Mouse (Mus musculus): ENCODE data around the gene Klhdc7b.
A peak's percentile ranks its signal among the peaks of the same experiment; 100 is the strongest.

Gene Klhdc7b

DNA sequence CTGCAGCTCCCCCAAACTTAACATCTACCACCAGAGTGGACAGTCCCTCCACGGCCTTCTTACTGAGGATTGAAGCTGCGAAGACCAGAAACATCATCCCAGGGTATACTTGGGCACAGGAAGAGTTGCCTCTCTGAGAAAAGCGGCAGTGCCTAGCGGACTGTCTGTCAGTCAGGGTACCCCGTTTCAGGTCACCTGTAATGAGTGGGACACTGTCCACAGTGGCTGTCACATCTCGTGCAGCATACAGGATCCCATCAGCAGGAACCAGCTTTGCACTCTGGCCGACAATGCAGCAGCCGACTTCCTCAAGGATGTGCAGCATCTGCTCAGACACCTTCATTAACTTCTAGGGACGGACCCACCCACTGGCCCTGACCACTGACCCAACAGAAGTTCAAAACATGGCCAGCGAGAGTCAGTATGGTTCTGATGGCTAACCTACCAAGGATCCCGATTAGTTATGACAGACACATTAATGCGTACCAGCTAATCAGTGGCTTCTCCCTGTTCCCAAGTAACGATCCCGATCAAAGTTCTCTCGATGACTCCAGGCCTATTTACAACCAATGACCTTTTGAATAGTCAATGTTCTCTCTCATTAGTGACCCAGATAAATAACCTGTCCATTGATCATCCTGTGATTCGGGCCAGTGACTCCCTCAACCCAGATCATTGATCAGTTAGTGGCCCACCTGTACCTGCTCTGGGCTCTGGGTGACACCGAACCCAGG lies 9.7 kb upstream of the Klhdc7b start:
- no peak for DNase-seq (ENCODE audit: low spot score)

DNA sequence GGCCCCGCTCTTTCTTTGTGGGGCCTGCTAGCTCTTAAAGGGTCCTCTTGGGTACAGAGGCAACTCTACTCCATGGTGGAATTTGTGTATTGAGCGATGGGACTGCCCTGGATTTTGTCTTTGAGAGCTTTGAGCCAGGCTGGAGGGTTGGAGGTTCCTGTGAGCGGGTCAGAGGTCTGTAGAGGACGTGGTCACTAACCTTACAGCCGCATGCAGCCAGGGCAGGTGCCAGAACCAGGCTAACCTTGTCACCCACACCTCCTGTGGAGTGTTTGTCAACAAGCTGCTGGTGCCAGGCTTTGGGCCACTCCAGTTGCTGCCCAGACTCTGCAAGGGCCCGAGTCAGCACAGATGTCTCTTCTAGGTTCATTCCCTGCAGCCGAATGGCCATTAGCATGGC lies 8.7 kb upstream of the Klhdc7b start:
- no peak for DNase-seq (ENCODE audit: low spot score)

DNA sequence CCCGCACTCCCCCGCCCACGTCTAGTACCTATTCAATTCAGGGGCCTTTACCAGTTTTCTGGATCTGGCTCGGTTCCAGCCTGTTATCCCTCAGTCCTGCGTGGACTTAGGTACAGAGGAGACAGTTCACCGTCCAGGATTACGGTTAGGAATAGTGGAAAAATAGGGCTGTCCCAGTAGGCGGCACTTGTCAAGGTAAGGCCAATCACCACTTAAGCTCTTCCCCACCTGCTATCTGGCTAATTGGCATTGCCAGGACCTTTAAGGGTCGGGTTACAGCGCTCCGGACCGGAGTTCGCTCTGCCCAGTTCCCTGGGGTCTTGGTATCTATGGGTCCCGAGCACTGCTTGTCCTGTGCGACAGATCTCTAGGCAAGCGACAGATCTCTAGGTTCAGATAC lies 7.8 kb upstream of the Klhdc7b start, which contains the start of gene Tymp:
Tymp (minus strand) TSS at position 83 of the 400 bp plus-strand sequence.
- no peak for DNase-seq (ENCODE audit: low spot score)

DNA sequence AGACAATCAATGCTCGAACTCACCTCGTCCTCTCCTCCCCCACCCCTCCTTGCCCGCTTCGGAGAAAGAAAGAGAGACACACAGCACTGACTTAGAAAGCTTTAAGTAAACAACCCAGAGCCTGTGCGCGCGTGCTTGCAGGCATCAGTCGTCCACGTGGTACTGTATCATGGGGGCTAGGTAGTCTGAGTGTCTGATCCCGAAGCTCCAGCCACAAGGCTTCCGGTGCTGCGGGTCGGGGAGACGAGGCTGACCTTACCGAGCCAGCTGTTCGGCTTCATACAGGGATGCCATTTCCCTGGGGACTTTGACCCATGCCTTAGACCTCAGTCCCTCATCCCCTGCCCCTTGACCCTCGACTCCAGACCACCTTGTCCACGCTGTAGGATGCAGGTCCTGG lies 7.4 kb upstream of the Klhdc7b start:
- no peak for DNase-seq (ENCODE audit: low spot score)

DNA sequence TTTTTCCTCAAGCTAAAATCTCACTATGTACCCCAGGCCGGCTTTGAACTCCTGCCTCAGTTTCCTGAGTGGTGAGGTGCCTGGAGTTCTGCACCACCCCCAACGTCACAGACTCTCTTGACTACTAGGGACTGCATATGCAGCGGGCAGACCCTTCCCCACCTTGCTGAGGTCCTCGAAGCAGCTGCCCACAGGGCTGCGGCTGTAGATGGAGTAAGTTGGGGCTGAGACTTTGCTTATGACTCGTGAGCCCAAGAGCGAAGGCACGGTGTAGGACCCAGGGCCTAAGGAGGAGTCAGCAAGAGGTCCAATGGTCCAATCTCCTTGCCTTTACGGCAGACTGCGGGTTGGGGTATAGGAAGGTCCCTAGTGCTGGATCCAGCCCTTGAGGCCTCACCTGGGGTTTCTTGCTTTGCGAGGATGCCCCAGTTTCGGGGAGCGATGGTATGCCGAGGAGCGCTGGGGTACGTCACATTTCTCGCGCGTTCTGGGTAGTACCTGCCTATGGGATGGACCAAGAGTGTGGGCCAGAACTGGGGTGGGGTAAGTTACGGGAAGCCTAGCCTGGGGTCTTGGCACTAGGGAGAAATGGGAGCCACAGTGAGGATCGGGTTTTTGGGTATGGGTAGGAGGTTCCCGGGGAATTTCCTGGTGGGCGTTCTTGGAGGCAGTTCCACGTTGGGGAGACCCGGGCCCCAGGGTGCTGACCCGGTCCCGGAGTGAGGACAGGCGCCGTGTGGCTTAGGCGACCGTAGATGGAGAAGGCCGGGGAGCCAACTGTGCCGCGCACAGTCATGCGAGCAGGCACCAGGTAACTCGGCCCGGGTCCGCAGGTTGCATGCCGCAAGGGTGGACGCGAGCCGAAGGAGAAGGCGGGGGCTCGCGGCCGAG lies 6.5 kb upstream of the Klhdc7b start:
- no peak for DNase-seq (ENCODE audit: low spot score)

DNA sequence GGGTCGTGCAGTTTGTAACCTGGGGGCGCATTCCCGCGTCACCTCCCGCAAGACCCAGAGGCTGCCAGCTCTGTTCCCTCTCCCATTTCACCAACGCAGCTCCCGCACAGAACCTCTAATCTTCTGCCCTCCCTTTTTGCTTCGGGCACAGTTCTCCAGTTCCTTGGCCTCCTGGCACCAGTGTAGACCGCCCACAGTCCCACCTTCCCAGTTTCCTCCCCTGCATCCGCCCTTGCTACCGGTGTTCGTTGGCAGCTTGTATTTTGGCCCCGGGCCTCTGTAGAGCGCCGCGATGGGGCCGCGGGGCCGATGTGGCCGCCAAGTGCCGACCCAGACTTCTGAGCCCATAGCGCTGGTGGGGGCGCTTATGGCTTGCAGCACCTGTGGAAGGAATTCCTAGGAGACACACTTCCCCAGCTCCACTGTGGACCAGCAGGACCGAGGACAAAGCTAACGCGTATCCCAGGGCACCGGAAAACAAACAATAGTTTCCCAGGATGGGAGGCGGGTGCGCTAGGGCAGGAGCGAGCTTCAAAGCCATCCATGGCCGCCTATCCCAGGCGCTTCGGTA lies 5.8 kb upstream of the Klhdc7b start, which contains the start of gene Odf3b:
Odf3b (minus strand) TSS at position 452 of the 571 bp plus-strand sequence.
- DNase-seq (ENCODE audit: low spot score): no peak

DNA sequence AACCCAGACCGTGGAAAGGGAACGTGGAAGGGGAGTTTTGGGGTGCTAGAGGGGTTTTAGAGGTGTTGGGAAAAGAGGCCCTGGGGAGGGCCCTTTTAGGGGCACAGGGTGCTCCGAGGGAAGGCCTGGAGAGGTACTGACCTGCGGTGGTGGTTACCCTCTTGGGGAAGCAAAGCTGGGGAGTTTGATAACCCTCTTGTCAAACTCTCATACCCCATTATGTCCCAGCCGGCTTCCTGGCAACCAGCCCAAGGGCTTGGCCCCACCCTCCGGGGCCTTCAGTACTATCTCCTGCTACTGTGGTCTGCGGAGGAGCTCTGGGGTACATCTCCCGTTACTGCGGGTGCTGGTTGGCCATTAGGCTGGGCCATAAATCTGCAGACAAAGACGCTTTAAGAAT lies 5.3 kb upstream of the Klhdc7b start:
- DNase-seq (ENCODE audit: low spot score): peak; percentile 45

DNA sequence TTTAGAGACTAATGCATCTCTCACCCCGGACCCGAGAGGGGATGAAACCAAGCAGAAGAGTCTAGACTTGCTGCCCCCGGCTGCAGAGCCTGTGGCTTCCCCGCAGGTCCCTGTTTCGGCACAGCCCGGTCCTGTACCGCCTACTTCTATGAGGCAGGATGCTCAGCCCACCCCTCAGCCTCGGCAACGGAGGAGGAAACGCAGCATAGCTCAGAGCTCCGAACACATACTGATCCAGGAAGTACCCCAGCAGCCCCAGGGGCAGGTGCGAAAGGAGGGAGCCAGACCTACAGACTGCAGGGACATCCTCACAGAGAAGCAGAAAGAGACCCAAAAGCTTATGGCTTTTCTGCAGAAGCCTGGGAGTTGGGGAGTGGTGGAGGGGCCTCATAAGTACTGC lies 2.4 kb downstream of the Klhdc7b start:
- DNase-seq (ENCODE audit: low spot score): no peak

DNA sequence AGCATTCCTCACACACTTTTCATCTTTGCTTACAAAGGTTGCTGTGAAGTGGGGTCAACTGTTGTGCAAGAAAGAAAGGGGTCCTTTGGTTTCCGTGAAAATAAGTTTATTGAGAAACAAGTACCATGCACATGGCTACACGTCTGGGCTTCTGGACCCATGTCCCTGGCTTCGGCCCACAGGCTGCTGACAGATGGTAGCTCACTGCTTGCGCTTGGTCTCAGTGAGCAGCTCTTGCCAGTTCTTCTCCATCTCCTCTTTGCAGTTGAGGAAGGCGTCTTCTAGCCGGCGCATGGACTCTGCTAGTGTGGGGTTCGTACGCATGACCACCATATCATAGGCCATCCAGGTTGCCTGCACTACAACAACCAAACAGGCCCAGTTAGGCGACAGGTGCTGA lies 5.4 kb downstream of the Klhdc7b start:
- no peak for DNase-seq (ENCODE audit: low spot score)

DNA sequence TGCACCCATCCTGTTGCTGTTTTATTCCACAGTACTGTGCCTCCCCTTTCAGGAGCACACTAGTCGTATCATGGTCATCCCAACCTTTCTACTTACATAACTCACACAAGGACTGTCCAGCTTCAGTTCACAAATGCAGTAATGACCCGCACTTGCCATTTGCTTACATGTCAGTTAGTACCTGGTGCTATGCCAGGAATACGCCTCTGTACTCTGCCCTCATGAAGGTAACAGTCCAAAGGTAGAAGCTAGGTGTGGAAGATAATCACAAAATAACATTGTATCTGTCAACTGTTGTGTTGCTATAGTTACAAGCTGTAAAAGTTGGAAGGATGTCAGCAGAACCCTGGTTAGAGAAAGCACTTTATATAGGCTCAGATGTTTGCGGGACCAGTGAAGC lies 12.2 kb downstream of the Klhdc7b start:
- DNase-seq (ENCODE audit: low spot score): no peak

DNA sequence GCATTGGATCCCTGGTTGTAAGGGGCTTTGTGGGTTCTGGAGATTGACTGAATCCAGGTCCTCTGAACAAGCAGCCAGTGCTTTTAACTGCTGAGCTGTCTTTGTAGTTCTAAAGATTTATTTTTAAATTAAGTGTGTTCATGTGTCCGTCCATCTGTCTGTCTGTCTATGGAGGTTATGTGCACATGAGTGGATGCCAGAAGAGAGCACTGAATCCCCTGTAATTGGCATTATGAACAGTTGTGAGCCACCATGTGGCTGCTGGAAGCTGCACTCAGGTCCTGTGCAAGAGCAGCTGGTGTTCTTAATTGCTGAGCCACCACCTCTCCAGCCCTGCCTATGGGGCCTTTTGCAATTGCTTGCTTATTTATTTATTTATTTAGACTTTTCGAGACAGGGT lies 13.4 kb downstream of the Klhdc7b start:
- DNase-seq (ENCODE audit: low spot score): no peak

DNA sequence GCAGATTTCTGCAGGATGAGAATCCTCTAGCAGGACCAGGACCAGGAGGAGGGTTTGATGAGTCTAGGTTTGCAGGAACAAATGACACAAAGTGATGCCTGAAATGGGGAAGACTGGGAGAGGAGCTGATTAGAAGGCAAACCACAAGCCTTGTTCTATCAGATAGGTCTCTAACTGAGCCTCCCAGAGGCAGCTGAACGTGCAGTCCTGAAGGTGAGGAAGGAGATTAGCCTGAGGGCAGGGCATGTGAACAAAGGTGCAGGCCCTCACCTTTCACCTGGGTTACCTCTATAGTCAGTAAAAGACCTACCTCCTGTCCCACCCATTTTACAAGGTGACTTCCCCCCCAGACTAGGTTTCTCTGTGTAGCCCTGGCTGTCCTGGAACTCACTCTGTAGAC lies 15.0 kb downstream of the Klhdc7b start:
- no peak for DNase-seq (ENCODE audit: low spot score)

DNA sequence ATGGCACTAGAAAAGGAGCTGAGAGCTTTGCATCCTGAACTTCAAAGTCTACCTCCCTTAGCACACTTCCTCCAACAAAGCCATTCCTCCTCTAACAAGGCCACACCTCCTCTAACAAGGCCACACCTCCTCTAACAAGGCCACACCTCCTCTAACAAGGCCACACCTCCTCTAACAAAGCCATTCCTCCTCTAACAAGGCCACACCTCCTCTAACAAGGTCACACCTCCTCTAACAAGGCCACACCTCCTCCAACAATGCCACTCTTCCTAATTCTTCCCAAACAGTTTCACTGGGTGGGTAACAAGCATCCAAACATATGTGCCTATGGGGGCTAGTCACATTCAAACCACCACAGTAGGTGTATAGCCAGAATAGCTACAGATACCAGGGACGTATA lies 17.8 kb downstream of the Klhdc7b start:
- no peak for DNase-seq (ENCODE audit: low spot score)

DNA sequence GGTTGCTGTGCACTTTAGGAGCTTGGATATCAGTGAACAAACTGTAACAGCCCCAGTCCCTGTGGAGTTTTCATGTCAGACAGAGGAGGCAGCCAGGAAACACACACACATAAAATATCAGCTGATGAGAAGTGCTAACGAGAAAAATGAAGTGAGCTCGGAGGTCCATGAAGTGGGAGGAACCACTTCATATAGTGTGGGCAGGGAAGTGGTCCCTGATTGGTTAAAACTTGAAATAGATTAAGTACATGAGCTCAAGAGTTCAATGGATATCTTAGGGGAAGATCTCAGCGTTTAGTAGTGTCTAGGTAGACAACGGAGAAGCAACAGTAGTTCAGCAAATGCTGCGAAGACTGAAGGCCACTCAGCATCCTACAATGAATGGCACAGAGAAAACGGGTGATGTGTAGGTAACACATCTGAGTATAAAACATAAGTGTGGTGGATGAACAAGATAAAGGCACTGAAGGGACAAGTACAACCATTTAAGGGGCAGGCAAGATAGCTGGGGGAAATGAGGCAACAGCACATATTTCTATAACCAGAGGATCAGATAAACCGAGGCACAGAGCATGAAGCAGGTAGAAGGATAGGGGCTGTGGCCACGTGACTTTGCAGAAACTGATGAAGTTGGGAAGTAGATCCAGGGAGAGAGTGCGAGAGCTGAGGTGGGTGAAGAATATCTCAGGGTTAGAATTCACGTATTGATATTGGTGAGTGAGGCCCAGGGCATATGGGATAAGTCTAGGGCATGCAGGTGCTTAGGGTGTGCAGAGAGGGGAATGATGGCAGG lies 20.3 kb downstream of the Klhdc7b start:
- DNase-seq (ENCODE audit: low spot score): no peak

DNA sequence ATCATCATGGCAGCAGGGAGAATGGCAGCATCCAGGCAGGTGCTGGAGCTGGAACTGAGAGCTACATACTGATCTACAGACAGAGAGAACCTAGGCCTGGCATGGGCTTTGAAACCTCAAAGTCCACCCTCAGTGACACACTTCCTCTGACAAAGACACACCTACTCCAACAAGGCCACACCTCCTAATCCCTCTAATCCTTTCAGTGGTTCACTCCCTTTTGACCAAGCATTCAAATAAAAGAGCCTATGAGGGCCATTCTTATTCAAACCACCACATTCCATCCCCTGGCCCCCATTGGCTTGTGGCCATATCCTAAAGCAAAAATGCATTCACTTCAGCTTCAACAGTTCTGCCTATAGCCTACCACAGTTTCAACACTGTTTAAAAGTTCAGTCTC lies 22.0 kb downstream of the Klhdc7b start:
- no peak for DNase-seq (ENCODE audit: low spot score)

DNA sequence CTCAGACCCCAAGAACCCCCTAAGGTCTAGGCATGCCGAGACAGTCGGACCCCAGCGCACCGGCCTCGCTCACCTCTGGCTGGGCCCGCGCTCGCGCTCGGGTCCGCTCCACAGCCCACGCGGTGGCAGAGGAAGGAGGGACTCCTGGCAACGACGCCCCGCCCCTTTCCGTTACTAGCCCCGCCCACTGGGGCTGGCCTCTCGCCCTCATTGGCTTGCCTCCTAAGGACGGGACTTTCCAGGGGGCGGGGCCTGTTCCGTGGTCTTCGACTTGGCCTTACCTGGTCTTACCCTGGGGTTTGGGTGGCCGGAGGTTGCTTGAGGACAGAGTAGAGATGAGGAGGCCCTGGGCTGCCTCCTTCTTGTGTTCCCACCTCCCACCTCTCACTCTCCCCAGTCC lies 25.4 kb downstream of the Klhdc7b start, which contains the start of gene Syce3:
Syce3 (minus strand) TSS at position 386 of the 400 bp plus-strand sequence.
- DNase-seq (ENCODE audit: low spot score): no peak

DNA sequence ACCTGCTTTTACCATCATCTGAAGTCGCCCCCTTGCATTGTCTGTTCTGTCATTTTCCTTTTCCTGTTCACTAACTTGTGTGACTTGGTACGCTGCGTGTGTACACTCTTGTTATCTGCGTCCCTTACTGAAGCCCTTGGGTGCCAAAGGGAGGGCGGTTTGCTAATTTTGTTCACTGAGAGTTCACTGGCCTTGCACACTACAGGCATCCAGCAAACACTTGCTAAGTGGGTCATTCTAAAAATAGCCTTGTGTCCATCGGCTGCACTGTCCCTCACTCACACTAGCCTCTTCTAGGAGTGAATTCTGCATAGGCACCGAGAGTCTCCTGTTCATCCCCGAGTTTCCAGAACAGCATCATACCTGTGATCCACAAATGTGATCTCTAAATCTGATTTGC lies 30.6 kb downstream of the Klhdc7b start:
- no peak for DNase-seq (ENCODE audit: low spot score)

DNA sequence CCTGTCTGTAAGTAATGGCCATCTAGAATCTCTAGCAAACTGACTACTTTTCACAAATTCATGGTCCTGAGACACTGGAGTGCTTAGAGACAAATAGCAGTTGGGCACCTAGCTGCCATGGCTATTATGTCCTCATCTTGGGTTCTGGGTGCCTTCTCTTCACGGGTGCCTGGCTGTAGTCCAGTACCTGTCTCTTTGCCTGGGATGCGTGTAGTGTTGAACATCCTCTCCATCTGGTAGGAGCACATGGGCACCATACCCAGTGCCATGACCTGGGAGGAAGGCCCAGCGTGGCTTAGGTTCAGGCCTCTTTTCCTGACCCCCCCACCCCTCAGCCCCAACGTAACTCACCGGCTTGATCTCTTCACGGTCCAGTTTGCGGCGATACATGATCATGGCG lies 37.2 kb downstream of the Klhdc7b start:
- no peak for DNase-seq (ENCODE audit: low spot score)

DNA sequence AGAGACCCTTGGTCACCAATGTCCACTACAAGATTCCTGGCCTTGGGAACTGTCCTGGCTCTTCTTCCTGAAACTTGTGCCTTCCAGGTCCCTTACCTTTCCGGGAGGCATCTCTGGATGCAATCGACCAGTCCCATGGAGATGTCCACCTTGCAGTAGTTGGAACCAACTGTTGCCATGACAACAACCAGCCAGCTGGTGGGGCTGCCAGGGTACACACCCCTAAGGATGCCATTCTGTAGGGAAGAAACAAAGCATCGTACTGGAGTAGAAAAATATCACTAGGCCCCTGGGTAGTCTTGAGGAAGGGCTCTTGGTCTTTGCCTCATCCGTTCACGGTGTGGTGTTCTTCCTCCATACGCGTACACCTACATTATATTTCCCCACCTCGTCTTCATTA lies 39.9 kb downstream of the Klhdc7b start:
- no peak for DNase-seq (ENCODE audit: low spot score)

DNA sequence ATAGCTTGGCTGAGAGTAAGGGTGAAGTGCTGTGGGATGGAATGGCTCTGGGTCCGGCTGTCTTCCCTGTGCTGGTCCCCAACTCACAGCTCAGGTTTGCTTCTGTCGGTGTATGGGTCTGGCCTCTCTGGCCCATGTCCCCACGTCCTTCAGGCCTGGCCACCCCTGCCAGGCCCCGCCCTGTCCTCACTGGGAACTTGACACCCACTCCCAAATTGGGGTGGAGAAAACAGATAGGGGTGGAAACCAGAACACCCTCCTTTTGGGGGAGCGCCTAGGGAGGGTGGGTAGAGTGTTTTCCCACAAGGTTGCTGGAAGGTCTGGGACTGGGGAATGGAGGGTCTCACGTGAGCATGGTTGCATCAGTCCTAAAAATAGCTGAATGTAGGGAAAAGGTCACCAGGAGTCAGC lies 41.0 kb downstream of the Klhdc7b start, which contains the start of gene Cpt1b:
Cpt1b (minus strand) TSS at position 153 of the 411 bp plus-strand sequence.
- no peak for DNase-seq (ENCODE audit: low spot score)

DNA sequence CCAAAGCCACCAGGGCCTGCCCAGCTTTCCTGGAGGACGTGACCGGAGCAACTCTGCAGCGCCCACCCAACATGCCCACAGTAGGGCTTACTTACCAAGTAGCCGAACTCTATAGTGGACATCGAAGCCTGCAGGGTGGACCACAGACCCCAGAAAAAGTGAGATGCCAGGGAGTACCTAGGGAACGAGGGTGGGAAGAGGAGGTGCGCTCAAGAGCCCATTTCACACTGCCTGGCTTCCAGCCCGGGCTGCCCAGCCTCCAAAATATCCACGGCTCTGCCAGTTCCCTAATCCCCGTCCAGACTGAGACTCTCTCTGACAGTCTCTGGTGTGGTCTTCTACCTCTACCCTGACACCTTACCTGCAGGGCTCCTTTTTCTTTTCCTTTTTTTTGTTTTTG lies 42.0 kb downstream of the Klhdc7b start:
- no peak for DNase-seq (ENCODE audit: low spot score)

Data from spleen, adult 12 weeks (tissue).